Mouse (Mus musculus) neural tube, embryonic 11.5 days (tissue): ENCODE measurements around the gene Tbpl1. TPM values are rescaled to one million over a fixed set of nuclear protein-coding genes. Genes with fewer than 3 reads are reported as not detected.

Experiments
- ATAC-seq: fragments of 200-750 bp; cut with Nextera tagmentation; 2 replicates; pipeline ENCODE4 v1.8.0; 2017; ENCODE audit warnings: moderate number of reproducible peaks, mild to moderate bottlenecking, moderate TSS enrichment, moderate library complexity; ENCODE audit not compliant: insufficient read depth, low FRiP score, low TSS enrichment
- DNase-seq: peaks from one replicate; pipeline ENCODE4 v3.0.0-alpha.2; 2015; ENCODE audit warnings: low spot score
- H3K27ac ChIP-seq: fragments of 300-500 bp; sonication (generic); 2 replicates; pipeline ENCODE4 v1.5.1; 2014; ENCODE audit warnings: low read depth, mild to moderate bottlenecking, low read length
- H3K27me3 ChIP-seq: fragments of 300-500 bp; sonication (generic); 2 replicates; pipeline ENCODE4 v1.6.1; 2014; ENCODE audit warnings: mild to moderate bottlenecking, low read length, mixed read lengths; ENCODE audit not compliant: control insufficient read depth, insufficient read depth
- H3K36me3 ChIP-seq: fragments of 300-500 bp; sonication (generic); 2 replicates; pipeline ENCODE4 v1.6.1; 2014; ENCODE audit warnings: mild to moderate bottlenecking, low read length, moderate library complexity, mixed read lengths; ENCODE audit not compliant: control insufficient read depth, insufficient read depth
- H3K4me1 ChIP-seq: fragments of 300-500 bp; sonication (generic); 2 replicates; pipeline ENCODE4 v1.6.1; 2014; ENCODE audit warnings: low read length, mixed read lengths; ENCODE audit not compliant: control insufficient read depth, insufficient read depth
- H3K4me2 ChIP-seq: fragments of 300-500 bp; sonication (generic); 2 replicates; pipeline ENCODE4 v1.6.1; 2014; ENCODE audit warnings: low read depth, mild to moderate bottlenecking, moderate library complexity
- H3K4me3 ChIP-seq: fragments of 300-500 bp; sonication (generic); 2 replicates; pipeline ENCODE4 v1.5.1; 2014; ENCODE audit warnings: low read depth, low read length
- H3K9ac ChIP-seq: fragments of 300-500 bp; sonication (generic); 2 replicates; pipeline ENCODE4 v1.6.1; 2014; ENCODE audit warnings: mild to moderate bottlenecking, low read length
- H3K9me3 ChIP-seq: fragments of 300-500 bp; sonication (generic); 2 replicates; pipeline ENCODE4 v1.6.1; 2016; ENCODE audit warnings: low read length; ENCODE audit not compliant: control insufficient read depth
- WGBS: fragments of 180-500 bp; shearing (Covaris S2); extraction: QIAGEN DNeasy Blood & Tissue Kit; methylation state at CpG from one replicate; pipeline ENCODE4 v1.1.7; 2014; 5-methylcytosine and 5-hydroxymethylcytosine counted together
- polyA plus RNA-seq: library from polyadenylated mRNA; unstranded; fragments of >200 nt; fragmentation: Nextera tagmentation; extraction: Ambion mirVana; gene quantifications from 2 replicates; pipeline ENCODE4 v1.2.1, GENCODE M21; 2014

Gene Tbpl1
- polyA plus RNA-seq, 1 experiment from 2014 or later, result 108 TPM

DNA sequence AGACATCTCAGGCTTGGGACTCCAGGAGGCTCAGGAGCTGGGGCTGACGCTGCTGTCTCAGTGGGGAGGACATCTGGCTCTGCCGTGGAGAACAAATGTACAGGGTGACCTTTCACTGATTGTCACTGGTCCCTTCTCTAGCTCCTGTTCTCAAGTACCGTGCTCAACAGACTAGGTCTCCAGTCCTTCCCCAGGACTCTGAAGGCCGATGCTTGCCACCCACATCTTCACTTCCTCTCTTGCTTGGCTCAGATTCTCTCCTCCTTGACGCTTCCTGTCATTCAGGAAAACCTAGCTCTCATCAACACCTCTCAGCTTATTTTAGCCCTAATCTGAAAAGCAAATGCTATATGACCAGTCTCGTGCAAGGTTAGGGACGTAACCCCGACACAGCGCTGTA, 31.0 kb downstream of the Tbpl1 start:
- H3K27me3 ChIP-seq, result no peaks in the 10 kb centered on the region
- no peak overlapping the region for H3K4me3 ChIP-seq
- peaks cover 3% of the 10 kb centered on the region; the same call in 1 of the 2 replicates for H3K36me3 ChIP-seq
- H3K4me1 ChIP-seq, result no peaks in the 10 kb centered on the region
- H3K27ac ChIP-seq, result no peak overlapping the region
- DNase-seq, result no peak
- ATAC-seq, result no peak
- no peaks in the 10 kb centered on the region for H3K9me3 ChIP-seq
- WGBS, result 82% methylated on average over 9 of the region's 9 CpGs
- no peak overlapping the region for H3K4me2 ChIP-seq
- H3K9ac ChIP-seq, result no peak overlapping the region

DNA sequence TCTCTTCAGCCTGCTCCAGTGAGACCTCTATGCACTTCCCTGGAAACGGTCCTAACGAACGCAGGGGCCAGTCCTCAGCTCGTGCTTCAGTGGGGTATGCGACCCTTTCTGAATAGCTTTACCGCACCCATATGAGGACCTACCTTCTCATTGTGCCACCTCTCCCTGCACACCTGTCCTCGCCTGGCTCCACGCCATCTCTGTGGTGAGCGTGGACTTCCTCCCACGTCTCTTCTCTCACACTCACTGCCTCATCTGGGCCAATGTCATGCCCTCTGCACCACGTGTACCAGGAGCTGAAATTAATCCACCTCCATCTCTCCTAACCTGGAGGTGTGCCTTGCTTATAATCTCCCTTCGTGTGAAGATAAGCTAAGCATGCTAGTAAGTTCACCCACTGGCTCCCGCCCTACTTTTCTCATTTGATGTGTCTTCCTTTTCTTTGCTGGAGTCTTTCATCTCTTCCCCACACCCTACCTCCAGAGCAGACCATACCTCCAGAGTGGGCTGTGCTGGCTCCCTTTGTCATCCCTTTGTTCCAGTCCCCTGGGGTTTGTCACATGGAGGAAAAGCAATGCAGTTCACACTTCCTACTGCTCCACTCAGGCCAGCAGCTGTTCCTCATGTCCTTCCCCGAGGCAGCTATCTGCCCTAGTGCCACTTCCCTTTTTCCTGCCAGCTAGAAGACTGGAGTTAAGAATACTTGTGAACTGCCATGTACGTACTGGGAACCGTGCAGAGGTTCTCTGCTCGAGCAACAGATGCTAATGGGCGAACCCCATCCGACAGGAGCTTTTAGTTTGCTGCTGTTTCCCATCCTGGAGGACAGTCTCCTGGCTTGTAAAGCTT, 32.0 kb downstream of the Tbpl1 start:
- Histone ChIP-seq H3K4me2 (no peak overlapping the region), H3K27ac (no peak overlapping the region), H3K9me3 (no peaks in the 10 kb centered on the region), H3K36me3 (no peaks in the 10 kb centered on the region; the same call in 1 of the 2 replicates), H3K9ac (no peak overlapping the region), H3K4me1 (no peaks in the 10 kb centered on the region), H3K4me3 (no peak overlapping the region), H3K27me3 (no peaks in the 10 kb centered on the region)
- DNase-seq (no peak), ATAC-seq (no peak)
- WGBS, result 76% methylated on average over 19 of the region's 19 CpGs

DNA sequence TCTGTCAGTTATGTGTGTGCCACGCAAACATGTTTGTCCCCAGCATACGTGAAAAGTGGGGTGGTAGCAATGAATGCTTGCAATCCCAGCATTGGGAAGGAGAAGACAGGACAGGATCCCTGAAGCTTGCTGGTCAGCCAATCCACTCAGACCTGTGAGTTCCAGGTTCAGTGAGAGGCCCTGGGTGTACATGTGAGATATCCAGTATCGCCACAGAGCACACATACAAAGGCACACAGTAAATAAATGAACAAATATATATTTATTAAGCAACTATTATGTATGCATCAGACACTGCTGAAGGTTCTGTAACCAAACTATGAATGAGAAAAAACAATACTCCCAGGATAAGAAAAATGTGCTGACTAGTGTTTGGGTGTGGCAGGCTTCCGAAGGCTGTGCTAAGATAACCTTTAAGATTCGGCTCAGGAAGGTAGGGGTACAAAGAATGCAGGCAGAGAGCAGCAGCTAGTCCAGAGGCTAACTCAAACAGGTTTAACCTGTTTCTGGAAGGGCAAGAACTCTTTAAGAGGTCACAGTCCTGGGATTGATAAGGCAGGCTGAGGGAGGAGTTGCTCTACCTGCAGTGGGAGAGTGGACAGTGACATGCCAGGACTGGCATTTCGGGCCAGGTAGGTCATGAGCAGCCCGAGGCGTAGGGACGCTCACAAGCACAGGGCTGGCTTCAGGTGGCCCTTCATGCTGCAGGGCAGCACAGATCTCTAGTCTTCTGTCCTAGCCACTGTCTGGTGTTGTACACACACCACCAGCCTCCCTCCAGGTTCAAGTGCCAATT, 33.4 kb downstream of the Tbpl1 start:
- Histone ChIP-seq H3K4me1 (no peaks in the 10 kb centered on the region), H3K36me3 (no peaks in the 10 kb centered on the region; the same call in 1 of the 2 replicates), H3K27ac (no peak overlapping the region), H3K27me3 (no peaks in the 10 kb centered on the region), H3K4me3 (no peak overlapping the region), H3K4me2 (no peak overlapping the region), H3K9me3 (no peaks in the 10 kb centered on the region), H3K9ac (no peak overlapping the region)
- DNase-seq (no peak), ATAC-seq (no peak)
- WGBS, result 96% methylated on average over 9 of the region's 9 CpGs

DNA sequence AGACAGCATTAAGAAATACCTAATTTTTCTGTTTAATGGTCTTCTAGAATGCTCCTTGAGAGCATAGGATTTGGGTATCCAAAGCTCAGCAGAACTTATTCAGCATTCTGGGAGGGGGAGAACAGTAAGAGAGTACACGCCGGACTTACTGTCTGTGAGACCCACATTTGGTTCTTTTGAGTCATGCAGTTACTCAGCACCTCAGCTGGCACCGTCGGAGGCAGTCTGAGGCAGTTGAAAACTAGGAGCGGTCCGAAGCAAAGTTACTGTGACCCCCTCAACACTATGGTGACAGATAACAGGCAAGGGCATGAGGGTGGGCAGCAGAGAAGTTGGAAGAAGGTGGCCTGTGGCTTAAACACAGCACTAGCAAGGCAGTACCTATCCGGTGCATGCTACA, 34.9 kb downstream of the Tbpl1 start:
- Histone ChIP-seq H3K27me3 (no peaks in the 10 kb centered on the region), H3K4me1 (no peaks in the 10 kb centered on the region), H3K4me2 (no peak overlapping the region), H3K4me3 (no peak overlapping the region), H3K27ac (no peak overlapping the region), H3K9me3 (no peaks in the 10 kb centered on the region), H3K9ac (no peak overlapping the region), H3K36me3 (no peaks in the 10 kb centered on the region; the same call in 1 of the 2 replicates)
- 88% methylated on average over 7 of the region's 7 CpGs for WGBS
- ATAC-seq (no peak), DNase-seq (no peak)

DNA sequence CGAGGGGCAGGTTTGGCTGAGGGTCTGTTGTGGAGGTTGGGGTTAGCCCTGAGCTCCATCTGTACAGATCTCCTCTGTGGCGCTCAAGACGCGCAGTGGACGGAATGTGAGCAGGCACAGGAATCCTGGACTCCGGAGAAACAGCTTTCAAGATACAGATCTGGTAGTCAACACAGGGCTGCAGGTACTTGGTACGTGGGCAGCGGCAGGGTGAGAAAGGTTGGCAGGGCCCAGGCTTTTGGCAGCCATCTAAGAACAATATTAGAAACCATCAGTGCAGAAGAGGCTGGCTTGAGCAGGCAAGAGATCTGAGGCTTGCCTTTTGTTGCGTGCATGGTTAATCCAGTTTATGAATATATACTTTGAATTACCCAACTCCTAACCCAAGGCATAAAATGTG, 35.5 kb downstream of the Tbpl1 start:
- no peaks in the 10 kb centered on the region; the same call in 1 of the 2 replicates for H3K36me3 ChIP-seq
- no peaks in the 10 kb centered on the region for H3K4me1 ChIP-seq
- ATAC-seq, result no peak
- H3K9ac ChIP-seq, result no peak overlapping the region
- H3K4me3 ChIP-seq, result no peak overlapping the region
- H3K9me3 ChIP-seq, result no peaks in the 10 kb centered on the region
- 94% methylated on average over 9 of the region's 9 CpGs for WGBS
- H3K27ac ChIP-seq, result no peak overlapping the region
- no peak overlapping the region for H3K4me2 ChIP-seq
- no peaks in the 10 kb centered on the region for H3K27me3 ChIP-seq
- no peak for DNase-seq

- no peaks in the 10 kb centered on the region for H3K27me3 ChIP-seq
- no peaks in the 10 kb centered on the region for H3K9me3 ChIP-seq
- no peak overlapping the region for H3K9ac ChIP-seq
- no peak overlapping the region for H3K27ac ChIP-seq
- WGBS, result 63% methylated on average over 13 of the region's 13 CpGs
- ATAC-seq (no peak), DNase-seq (no peak)
- H3K4me2 ChIP-seq, result no peak overlapping the region
- no peaks in the 10 kb centered on the region for H3K4me1 ChIP-seq
- no peaks in the 10 kb centered on the region for H3K36me3 ChIP-seq
- no peak overlapping the region for H3K4me3 ChIP-seq
These were observed 55.7 kb downstream of the Tbpl1 start for GRCm38 (mm10) chr10:22675848-22676630.

- Histone ChIP-seq H3K9ac (no peak overlapping the region), H3K4me2 (no peak overlapping the region), H3K36me3 (no peaks in the 10 kb centered on the region), H3K27ac (no peak overlapping the region), H3K27me3 (no peaks in the 10 kb centered on the region), H3K4me3 (no peak overlapping the region), H3K9me3 (no peaks in the 10 kb centered on the region), H3K4me1 (no peaks in the 10 kb centered on the region)
- 93% methylated on average over 8 of the region's 8 CpGs for WGBS
- ATAC-seq, result no peak
- DNase-seq, result no peak
These were observed 57.6 kb downstream of the Tbpl1 start for GRCm38 (mm10) chr10:22674176-22674575.

GRCm38 (mm10) chr10:22668509-22668908, 63.2 kb downstream of the Tbpl1 start:
- Histone ChIP-seq H3K9ac (no peak overlapping the region), H3K4me1 (no peaks in the 10 kb centered on the region), H3K4me3 (no peak overlapping the region), H3K27ac (no peak overlapping the region), H3K36me3 (no peaks in the 10 kb centered on the region), H3K27me3 (no peaks in the 10 kb centered on the region), H3K9me3 (no peaks in the 10 kb centered on the region), H3K4me2 (no peak overlapping the region)
- DNase-seq (no peak), ATAC-seq (no peak)
- WGBS, result 90% methylated on average over 13 of the region's 13 CpGs
